Mouse (Mus musculus): ENCODE measurements around the gene Tspan13.
A peak's percentile ranks its signal among the peaks of the same experiment; 100 is the strongest.

The Tspan13 gene

DNA sequence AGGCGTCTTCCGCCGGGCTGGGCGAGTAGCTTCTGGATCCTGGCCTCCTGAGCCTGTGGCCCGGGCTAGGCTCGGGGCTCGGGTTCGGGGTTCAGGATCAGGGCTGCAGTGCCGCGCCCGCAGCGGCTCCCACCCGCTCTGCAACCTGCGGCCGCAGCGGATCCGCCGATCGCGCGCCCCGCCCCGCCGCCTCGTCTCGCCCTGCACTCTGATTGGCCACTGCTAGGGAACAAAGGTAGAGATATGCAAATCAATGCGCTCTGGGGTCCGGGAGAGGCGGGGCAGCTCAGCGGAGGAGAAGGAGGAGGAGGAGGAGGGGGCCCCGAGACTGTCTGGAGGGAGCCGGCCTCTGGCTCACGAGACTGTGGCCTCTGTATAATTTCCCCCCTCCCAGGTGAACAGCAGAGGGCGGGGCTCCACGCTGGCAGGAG is at the start of gene Tspan13:
Gene Tspan13, minus strand, starts transcription at position 153 of the 431 bp plus-strand sequence.
- no peak for DNase-seq (ENCODE audit: low read depth, low spot score)

- no peak for DNase-seq (ENCODE audit: low read depth, low spot score)
Measured at GRCm38 (mm10) chr12:36091964-36092363, 49.7 kb upstream of the Tspan13 start.

GRCm38 (mm10) chr12:36089221-36089620 is 46.9 kb upstream of the Tspan13 start:
- DNase-seq (ENCODE audit: low read depth, low spot score) = no peak

DNA sequence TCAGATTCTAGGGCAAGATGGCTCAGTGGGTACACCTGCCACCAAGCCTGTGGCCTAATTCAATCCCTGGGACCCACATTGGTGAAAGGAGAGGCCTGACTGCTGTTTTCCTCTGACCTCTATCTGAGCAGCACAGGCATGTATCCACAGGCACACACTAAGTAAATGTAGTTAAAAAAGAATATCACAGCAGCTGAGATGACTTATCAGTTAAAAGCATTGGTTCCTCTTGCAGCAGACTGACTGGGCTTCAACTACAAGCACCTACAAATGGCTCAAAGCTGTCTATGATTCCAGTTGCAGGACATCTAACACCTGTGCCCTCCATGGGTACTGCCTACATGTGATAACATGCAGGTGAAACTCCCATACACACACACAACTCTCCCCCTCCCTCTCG is 46.5 kb upstream of the Tspan13 start:
- DNase-seq (ENCODE audit: low read depth, low spot score) = no peak

DNA sequence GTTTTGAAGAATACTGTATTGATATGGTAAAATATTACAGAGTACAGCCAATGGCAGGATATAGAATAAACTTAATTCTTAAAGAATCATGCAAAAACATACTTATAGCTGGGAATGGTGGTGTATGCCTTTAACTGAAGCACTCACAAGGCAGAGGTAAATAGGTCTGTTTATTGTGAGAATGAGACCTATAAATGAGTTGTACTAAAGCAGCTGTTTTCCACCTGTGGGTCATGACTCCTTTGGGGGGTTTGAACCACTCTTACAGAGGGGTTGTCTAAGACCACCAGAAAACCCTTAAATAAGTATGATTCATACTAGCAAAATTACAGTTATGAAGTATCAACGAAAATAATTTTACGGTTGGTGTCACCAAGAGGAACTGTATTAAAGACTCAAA is 43.1 kb upstream of the Tspan13 start:
- DNase-seq (ENCODE audit: low read depth, low spot score) = no peak

GRCm38 (mm10) chr12:36078101-36078899 is 36.0 kb upstream of the Tspan13 start:
- no peak for DNase-seq (ENCODE audit: low read depth, low spot score)

- no peak for DNase-seq (ENCODE audit: low read depth, low spot score)
Measured at GRCm38 (mm10) chr12:36072860-36073259, 30.6 kb upstream of the Tspan13 start.

DNA sequence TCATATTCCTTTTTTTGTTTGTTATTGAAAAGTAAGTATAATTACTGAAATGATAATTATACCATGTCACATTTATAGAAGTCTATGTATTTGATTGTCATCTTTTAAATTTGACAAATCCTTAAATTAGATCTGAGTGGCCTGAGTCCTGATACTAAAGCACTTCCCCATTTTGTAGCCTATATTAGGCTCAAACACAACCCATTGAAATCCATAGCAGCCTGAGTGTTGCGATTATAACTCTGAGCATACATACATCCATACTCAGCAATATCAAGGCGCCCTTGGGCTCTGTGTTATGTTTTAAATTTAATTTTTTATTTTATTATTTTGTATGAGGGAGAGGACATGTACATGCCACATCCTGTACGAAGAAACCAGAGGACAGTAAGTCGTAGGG is 27.9 kb upstream of the Tspan13 start:
- no peak for DNase-seq (ENCODE audit: low read depth, low spot score)

- DNase-seq (ENCODE audit: low read depth, low spot score) = no peak
Measured at GRCm38 (mm10) chr12:36067538-36067937, 25.2 kb upstream of the Tspan13 start.

DNA sequence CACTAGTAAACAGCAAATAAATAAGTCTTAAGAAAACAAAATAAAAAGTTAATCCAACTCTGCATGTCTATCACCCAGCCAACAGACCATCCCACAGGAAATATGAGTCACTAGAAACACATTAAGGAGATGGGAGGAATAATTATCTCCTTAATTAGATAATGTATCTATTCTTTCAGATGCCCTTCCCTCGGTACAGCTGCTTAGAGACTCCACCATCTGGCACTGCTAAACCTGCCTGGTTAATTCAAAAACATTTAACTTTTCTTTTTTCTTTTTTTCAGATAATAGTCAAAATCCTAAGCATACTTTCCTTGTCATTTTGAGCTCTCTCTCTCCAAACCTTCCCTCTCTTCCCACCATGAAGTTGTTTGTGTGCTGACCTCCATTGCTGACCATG is 23.6 kb upstream of the Tspan13 start:
- DNase-seq (ENCODE audit: low read depth, low spot score) = no peak

DNA sequence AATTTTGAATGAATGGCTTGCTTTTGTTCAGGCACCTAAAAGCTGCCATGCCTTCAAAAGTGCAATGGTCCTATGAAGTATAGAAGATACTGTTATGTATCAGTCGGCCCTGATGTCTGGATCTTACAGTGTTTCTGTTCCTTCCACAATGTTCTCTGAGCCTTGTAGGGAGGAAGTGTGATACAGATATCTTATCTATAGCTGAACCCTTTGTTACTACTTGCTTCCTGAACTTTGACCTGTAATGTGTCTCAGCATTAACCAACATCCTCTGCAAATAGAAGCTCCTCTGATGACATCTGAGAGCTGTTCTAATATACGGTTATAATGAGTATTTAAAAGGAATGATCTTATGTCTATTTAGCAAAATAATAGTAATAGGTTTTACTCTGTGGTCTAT is 15.4 kb upstream of the Tspan13 start:
- DNase-seq (ENCODE audit: low read depth, low spot score) = no peak

- no peak for DNase-seq (ENCODE audit: low read depth, low spot score)
Measured at GRCm38 (mm10) chr12:36050276-36050675, 8.0 kb upstream of the Tspan13 start.

DNA sequence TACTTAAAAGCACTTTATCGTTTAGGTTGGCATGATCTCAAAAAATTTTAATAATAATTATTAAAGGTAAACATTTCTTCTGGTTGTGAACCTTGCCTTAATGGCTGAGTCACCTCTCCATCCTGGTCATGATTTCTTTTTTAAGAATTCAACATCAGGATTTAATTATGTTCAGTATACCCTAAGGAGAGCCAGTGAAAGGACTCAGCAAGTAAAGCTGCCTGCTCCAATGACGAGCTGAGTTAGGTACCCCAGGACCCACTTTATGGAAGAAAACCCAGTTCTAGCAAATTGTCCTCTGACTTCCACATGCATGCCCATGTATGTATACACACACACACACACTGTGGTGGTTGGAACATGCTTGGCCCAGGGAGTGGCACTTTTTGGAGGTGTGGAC is 5.3 kb upstream of the Tspan13 start:
- peak; percentile 32 for DNase-seq (ENCODE audit: low read depth, low spot score)

DNA sequence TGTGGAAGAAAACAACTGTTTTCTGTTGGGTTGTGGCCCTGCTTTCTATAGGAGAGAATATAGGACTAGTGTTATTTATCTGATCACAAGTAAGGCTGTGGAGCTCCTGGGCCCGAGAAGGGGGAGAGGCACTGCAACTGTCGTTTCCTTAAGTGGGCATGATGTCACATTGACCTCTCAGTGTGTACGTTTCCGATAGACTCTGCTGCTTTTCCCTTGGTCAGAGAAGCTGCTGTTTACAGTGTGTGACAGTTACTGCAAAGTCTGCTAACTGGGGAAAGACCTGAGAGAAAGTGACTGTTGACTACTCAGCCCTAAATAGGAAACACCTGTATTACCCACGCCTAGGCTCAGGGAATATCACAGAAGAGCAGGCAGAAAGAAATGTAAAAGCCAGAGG is 3.9 kb upstream of the Tspan13 start:
- no peak for DNase-seq (ENCODE audit: low read depth, low spot score)

DNA sequence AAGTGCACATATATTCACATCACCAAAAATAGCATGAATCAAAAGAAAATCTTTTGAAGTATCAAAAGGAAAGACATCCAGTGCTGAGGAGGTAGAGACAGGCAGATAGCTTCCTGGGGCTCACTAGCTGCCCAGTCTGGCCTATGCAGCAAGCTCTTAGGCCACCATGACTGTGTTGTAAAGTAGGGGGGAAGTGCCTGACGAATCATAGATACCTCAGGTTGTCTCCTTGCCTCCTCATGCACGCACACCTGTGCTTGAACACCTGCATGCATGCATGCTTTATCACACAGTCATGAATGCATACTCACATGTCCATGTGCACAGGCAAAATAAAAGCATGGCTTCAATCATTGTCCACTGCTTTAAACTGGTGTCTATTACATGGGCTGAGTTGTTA is 2.4 kb upstream of the Tspan13 start:
- no peak for DNase-seq (ENCODE audit: low read depth, low spot score)

DNA sequence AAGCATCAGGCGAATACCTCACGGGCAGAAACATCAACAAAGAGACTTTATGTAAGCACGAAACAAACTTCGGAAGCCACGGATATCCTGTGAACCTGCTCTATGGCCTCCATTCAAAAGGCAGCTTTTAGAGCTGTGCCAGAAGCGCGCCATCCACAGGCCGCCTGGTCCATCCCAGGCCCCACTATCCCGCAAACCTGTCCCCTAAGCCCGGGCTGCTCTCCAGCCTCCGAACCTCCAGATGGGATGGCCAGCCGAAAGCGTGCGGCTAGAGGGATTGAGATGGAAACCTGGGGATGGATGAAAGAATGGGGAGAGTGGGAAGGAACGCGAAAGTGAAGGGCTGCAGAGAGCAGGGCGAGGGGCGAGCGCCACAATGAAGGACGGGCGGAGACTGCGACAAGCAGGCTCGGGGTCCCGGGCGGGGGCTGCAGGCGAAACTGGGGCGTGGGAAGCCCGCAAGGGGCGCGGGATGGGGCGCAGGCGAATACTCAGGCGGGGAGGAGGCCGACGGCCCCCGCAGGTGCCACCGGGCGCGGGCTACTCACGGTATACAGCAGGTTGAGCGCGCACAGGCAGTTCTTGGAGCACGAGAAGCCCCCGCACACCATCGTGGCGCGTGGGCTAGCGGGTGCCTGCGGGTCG is 475 bp downstream of the Tspan13 start:
- no peak for DNase-seq (ENCODE audit: low read depth, low spot score)

GRCm38 (mm10) chr12:36041281-36041589 is 1.1 kb downstream of the Tspan13 start:
- no peak for DNase-seq (ENCODE audit: low read depth, low spot score)

- DNase-seq (ENCODE audit: low read depth, low spot score) = no peak
Measured at GRCm38 (mm10) chr12:36040571-36041280, 1.6 kb downstream of the Tspan13 start.

GRCm38 (mm10) chr12:36039541-36040084 is 2.7 kb downstream of the Tspan13 start:
- DNase-seq (ENCODE audit: low read depth, low spot score) = no peak

DNA sequence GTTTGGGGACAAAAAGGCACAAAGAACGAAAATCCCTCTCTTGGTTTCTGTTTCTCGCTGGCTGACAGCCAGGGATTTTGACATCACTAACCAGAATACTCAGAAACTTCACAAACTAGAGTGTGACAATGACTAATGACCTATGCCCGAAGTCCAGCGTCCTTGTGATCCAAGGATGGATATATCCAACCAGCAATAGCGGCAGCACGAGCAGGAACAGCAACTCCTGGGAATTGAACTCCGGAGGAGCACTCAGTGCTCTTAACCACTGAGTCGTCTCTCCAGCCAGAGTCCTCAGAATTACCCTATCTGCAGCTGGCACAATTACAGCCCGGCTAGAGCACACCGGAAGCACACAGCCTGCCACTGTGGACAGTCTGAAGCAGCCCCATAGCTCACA is 5.5 kb downstream of the Tspan13 start:
- DNase-seq (ENCODE audit: low read depth, low spot score) = no peak

DNA sequence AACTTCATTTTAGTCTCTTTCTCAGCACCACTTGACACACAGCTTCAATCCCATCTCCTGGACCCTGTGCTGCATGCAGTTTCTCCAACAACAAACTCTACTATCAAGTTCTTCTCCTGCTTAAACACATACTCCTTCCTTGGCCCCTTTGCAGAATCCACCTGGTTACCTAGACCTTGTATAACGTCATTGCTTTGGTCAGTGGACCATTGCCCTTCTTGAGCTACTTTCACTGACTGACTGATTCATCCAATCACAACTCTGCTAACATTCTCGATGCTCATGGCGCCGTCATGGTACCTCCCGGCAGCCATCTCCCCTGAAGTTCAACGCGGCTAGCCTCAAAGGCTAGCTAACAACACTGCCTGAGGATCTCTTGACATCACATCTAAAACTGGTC is 6.2 kb downstream of the Tspan13 start:
- no peak for DNase-seq (ENCODE audit: low read depth, low spot score)

GRCm38 (mm10) chr12:36035501-36035900 is 6.8 kb downstream of the Tspan13 start:
- no peak for DNase-seq (ENCODE audit: low read depth, low spot score)

DNA sequence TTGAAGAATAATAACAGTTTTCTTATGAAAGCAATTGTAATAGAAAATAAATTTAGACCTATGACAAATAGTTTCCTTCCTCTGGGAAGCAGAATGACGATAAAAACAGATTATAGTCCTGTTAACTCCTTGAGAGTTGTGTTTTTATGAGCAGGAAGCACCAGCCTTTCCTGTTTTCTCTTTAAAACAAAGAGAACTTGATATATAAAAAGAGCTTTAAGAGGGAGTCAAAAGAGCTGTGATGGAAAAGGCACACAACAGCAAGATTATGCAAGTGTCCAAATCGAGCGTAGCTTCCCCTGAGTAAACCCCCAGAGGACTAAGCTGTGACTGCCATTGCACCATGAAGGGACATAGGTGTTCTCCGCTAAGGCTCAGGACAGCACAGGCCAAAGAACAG is 9.9 kb downstream of the Tspan13 start:
- no peak for DNase-seq (ENCODE audit: low read depth, low spot score)
